In the genomic region with DNA sequence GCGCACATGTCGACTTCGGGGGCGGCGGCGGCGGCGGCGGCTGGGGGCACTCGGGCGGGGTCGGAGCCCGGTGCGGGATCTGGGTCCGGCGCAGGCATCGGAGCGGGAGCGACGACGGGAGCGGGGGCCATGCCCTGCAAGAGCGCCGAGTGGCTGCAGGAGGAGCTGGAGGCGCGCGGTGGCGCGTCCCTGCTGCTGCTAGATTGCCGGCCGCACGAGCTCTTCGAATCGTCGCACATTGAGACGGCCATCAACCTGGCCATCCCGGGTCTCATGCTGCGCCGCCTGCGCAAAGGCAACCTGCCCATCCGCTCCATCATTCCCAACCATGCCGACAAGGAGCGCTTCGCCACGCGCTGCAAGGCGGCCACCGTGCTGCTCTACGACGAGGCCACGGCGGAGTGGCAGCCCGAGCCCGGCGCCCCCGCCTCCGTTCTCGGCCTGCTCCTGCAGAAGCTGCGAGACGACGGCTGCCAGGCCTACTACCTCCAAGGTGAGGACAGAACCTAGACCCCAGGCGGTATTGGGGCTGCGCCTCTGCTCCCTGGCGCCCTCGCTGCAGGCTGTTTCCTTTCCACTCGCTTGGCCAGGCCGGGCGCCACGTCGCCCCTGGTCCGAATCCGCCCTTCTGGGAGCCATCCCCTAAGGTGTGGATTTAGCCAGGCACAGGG, we compare ENCODE assay signal across 8 mouse cellular contexts. TPM values are rescaled to one million over a fixed set of nuclear protein-coding genes. Genes with fewer than 3 reads are reported as not detected.
DNase-seq lines count a peak whose midpoint lies in the region; ATAC-seq and TF ChIP-seq lines count a peak whose summit lies in the region.

No protein-coding gene starts in this region.

- peak overlapping the region; percentile 99 for H3K4me2 ChIP-seq in kidney, postnatal 0 days (ENCODE audit: low read length)

- no peak for TF ChIP-seq CTCF in G1E (IDR thresholded peaks at IDR 0.05; ENCODE audit: low read depth, low read length)
- TF ChIP-seq CTCF in kidney, postnatal 0 days (IDR thresholded peaks at IDR 0.05; ENCODE audit: low read depth), result peak; percentile 51

- H3K27ac ChIP-seq in kidney, postnatal 0 days, result peak overlapping the region; percentile 97

- DNase-seq in 3134 (ENCODE audit: extremely low read depth, insufficient read length, low spot score), result peak; percentile 78
- DNase-seq in G1E (ENCODE audit: low spot score), result peak; percentile 63
- DNase-seq in cerebellum, postnatal 10 days, result peak; percentile 90 to 92
- DNase-seq in gastrocnemius, postnatal 36 days, result peak; percentile 41 to 55
- DNase-seq in kidney, postnatal 0 days (ENCODE audit: low spot score), result peak; percentile 82
- DNase-seq in lung, postnatal 14 days, result peak; percentile 55
- DNase-seq in right cerebral cortex, postnatal 25 days, result peak; percentile 63

- peaks cover 11% of the 10 kb centered on the region for H3K27me3 ChIP-seq in G1E (ENCODE audit: insufficient read depth, low read length)
- no peaks in the 10 kb centered on the region for H3K27me3 ChIP-seq in kidney, postnatal 0 days (ENCODE audit: insufficient read depth, low read length)

- peak overlapping the region; percentile 79 for H3K4me3 ChIP-seq in G1E (ENCODE audit: low read depth, low read length)
- peak overlapping the region; percentile 79 for H3K4me3 ChIP-seq in kidney, postnatal 0 days (replicated peaks; ENCODE audit: low read depth, low read length)

- H3K36me3 ChIP-seq in G1E (replicated peaks), result peaks cover 40% of the 10 kb centered on the region
- peaks cover 9% of the 10 kb centered on the region for H3K36me3 ChIP-seq in kidney, postnatal 0 days (ENCODE audit: insufficient read depth, low read length)

- peaks cover 63% of the 10 kb centered on the region for H3K4me1 ChIP-seq in G1E (ENCODE audit: insufficient read depth, low read depth, low read length)
- peaks cover 33% of the 10 kb centered on the region for H3K4me1 ChIP-seq in kidney, postnatal 0 days (replicated peaks; ENCODE audit: insufficient read depth, low read length)

- intact Hi-C loops in gastrocnemius, postnatal 36 days (cut with DNase I), result loop anchor here (5.0 kb wide), 1 partner anchor 108 kb away; the partner anchor contains the start of genes Parp3 and Rrp9

- WGBS in kidney, postnatal 0 days, result under 1% methylated on average over 65 of the region's 72 CpGs

- no peaks in the 10 kb centered on the region for H3K9me3 ChIP-seq in G1E (replicated peaks)
- no peaks in the 10 kb centered on the region for H3K9me3 ChIP-seq in kidney, postnatal 0 days (replicated peaks; ENCODE audit: low read length)

- no peak for ATAC-seq in G1E (ENCODE audit: extremely low read depth, insufficient number of reproducible peaks, low FRiP score, poor library complexity, severe bottlenecking)
- ATAC-seq in kidney, postnatal 0 days (replicated peaks; ENCODE audit: low FRiP score, low read depth), result peak; percentile 8; the same call in 1 of the 2 replicates
- ATAC-seq in activated CD4-positive, CD25-positive, alpha-beta regulatory T cell, adult 4 months, result no peak

- H3K9ac ChIP-seq in kidney, postnatal 0 days (ENCODE audit: low read depth, low read length), result peak overlapping the region; percentile 90

RNA-seq across cellular contexts. Expression of gene Dusp7, which starts 0.5 kb away (rescaled TPM):
- total RNA-seq in G1E (2014; fragmentation: Nextera tagmentation), result 49.3 and 50.4 TPM in 2 replicates
- total RNA-seq in G1E (2017), result 7.8 and 8.6 TPM in 2 replicates
- polyA plus RNA-seq in G1E (2012), result 27.3 and 32.5 TPM in 2 replicates
- total RNA-seq in gastrocnemius, postnatal 36 days (2021), result 10 to 100 TPM; 24.9 to 28.3 TPM
- 15.1 and 15.8 TPM in 2 replicates for polyA plus RNA-seq in kidney, postnatal 0 days (2015; fragmentation: Nextera tagmentation; extraction: Ambion mirVana)
- polyA plus RNA-seq in activated CD4-positive, CD25-positive, alpha-beta regulatory T cell, adult 4 months (2017; shearing (Covaris generic)), result 10 to 100 TPM; 16.7 to 20.0 TPM
